Mouse (Mus musculus) left cerebral cortex, adult 9 months (tissue): ENCODE results near the gene Ugt1a6b.
"Not testable (repeated sequence)": the region's sequence is repeated elsewhere in the genome, so short reads cannot be mapped to it uniquely, and the experiment has no call there.

Source experiments
- DNase-seq, 2 experiments: peaks; one replicate each; pipeline ENCODE4 v3.0.0; 2022; ENCODE audit warnings: low spot score in 2 of 2

Gene Ugt1a6b

GRCm38 (mm10) chr1:88103019-88103418 lies at the start of gene Ugt1a6b:
Gene Ugt1a6b (plus strand): TSS chr1:88103252.
- DNase-seq: not testable (repeated sequence)

GRCm38 (mm10) chr1:88055088-88055487 lies 48.0 kb upstream of the Ugt1a6b start, which contains the start of gene Ugt1a10:
Gene Ugt1a10 (plus strand): TSS chr1:88055388.
- DNase-seq: no peak

- DNase-seq: not testable (repeated sequence)
Observed at GRCm38 (mm10) chr1:88066472-88067102, 36.5 kb upstream of the Ugt1a6b start.

GRCm38 (mm10) chr1:88070495-88070894 lies 32.6 kb upstream of the Ugt1a6b start, which contains the start of gene Ugt1a9:
Gene Ugt1a9 (plus strand): TSS chr1:88070800.
- DNase-seq: no peak

- DNase-seq: no peak
Observed at GRCm38 (mm10) chr1:88070902-88071301, 32.1 kb upstream of the Ugt1a6b start.

- no peak for DNase-seq
Observed at GRCm38 (mm10) chr1:88074471-88074870, 28.6 kb upstream of the Ugt1a6b start.

- no peak for DNase-seq
Observed at GRCm38 (mm10) chr1:88077128-88077527, 25.9 kb upstream of the Ugt1a6b start.

GRCm38 (mm10) chr1:88081670-88082069 lies 21.4 kb upstream of the Ugt1a6b start:
- DNase-seq: no peak

GRCm38 (mm10) chr1:88086125-88086524 lies 16.9 kb upstream of the Ugt1a6b start:
- no peak for DNase-seq

GRCm38 (mm10) chr1:88087513-88087912 lies 15.5 kb upstream of the Ugt1a6b start, which contains the start of gene Ugt1a8:
Gene Ugt1a8 (plus strand): TSS chr1:88087813.
- DNase-seq: no peak

- DNase-seq: no peak
Observed at GRCm38 (mm10) chr1:88092341-88092740, 10.7 kb upstream of the Ugt1a6b start.

GRCm38 (mm10) chr1:88094270-88094676 lies 8.8 kb upstream of the Ugt1a6b start:
- DNase-seq: not testable (repeated sequence)

- DNase-seq: no peak
Observed at GRCm38 (mm10) chr1:88094941-88095492, 8.0 kb upstream of the Ugt1a6b start, which contains the start of gene Ugt1a7c. Gene Ugt1a7c (plus strand): TSS chr1:88095062.

GRCm38 (mm10) chr1:88098546-88098945 lies 4.5 kb upstream of the Ugt1a6b start:
- not testable (repeated sequence) for DNase-seq

GRCm38 (mm10) chr1:88099691-88100090 lies 3.4 kb upstream of the Ugt1a6b start:
- not testable (repeated sequence) for DNase-seq

GRCm38 (mm10) chr1:88103697-88104468 lies 831 bp downstream of the Ugt1a6b start:
- DNase-seq: not testable (repeated sequence)

GRCm38 (mm10) chr1:88104667-88105430 lies 1.8 kb downstream of the Ugt1a6b start:
- DNase-seq: no peak

GRCm38 (mm10) chr1:88105656-88106055 lies 2.6 kb downstream of the Ugt1a6b start:
- no peak for DNase-seq

- DNase-seq: not testable (repeated sequence)
Observed at GRCm38 (mm10) chr1:88109027-88109557, 6.0 kb downstream of the Ugt1a6b start.

- DNase-seq: not testable (repeated sequence)
Observed at GRCm38 (mm10) chr1:88109604-88110003, 6.6 kb downstream of the Ugt1a6b start.

GRCm38 (mm10) chr1:88112769-88113168 lies 9.7 kb downstream of the Ugt1a6b start:
- not testable (repeated sequence) for DNase-seq
